In genomic region chr1:191184066-191184815, GRCm38 (mm10) we compare ENCODE assay signal across 9 mouse cellular contexts. TPM values are rescaled to one million over a fixed set of nuclear protein-coding genes. Genes with fewer than 3 reads are reported as not detected.
DNase-seq lines count a peak whose midpoint lies in the region; ATAC-seq and TF ChIP-seq lines count a peak whose summit lies in the region.
"Had no signal": no experiment of that assay in that cellular context is flagged by ENCODE, and none has a peak within 500 bp of the region (broad histone marks: within the 10 kb centered on the region; RNA-seq: fewer than 3 reads in every experiment).

No protein-coding gene starts in this region.

- H3K27ac ChIP-seq in forebrain, embryonic 13.5 days, result no peak overlapping the region
- no peak overlapping the region for H3K27ac ChIP-seq in intestine, embryonic 16.5 days (ENCODE audit: low read length)
- H3K27ac ChIP-seq in olfactory bulb, adult 2 months (ENCODE audit: insufficient read depth, low read depth, low read length), result no peak overlapping the region

- ATAC-seq in forebrain, embryonic 13.5 days, result no peak
- ATAC-seq in intestine, embryonic 16.5 days, result no peak

- WGBS in forebrain, embryonic 13.5 days, result 1% methylated on average over 42 of the region's 42 CpGs
- WGBS in intestine, embryonic 16.5 days, result 5% methylated on average over 42 of the region's 42 CpGs
- 5% methylated on average over 42 of the region's 42 CpGs for WGBS in olfactory bulb, adult 2 months

- H3K4me1 ChIP-seq in forebrain, embryonic 13.5 days, result peaks cover 45% of the 10 kb centered on the region
- peaks cover 50% of the 10 kb centered on the region for H3K4me1 ChIP-seq in intestine, embryonic 16.5 days (ENCODE audit: control insufficient read depth, insufficient read depth, low read length)
- H3K4me1 ChIP-seq in olfactory bulb, adult 2 months (ENCODE audit: control insufficient read depth, insufficient read depth, low read length), result peaks cover 35% of the 10 kb centered on the region

- no peak for TF ChIP-seq POLR2A in olfactory bulb, adult 2 months (IDR thresholded peaks at IDR 0.05; ENCODE audit: insufficient read depth, low read depth, low read length)

- peak overlapping the region; percentile 59 for H3K9ac ChIP-seq in forebrain, embryonic 13.5 days
- H3K9ac ChIP-seq in intestine, embryonic 16.5 days (ENCODE audit: low read depth, low read length), result peak overlapping the region; percentile 49

- TF ChIP-seq CTCF in olfactory bulb, adult 2 months (IDR thresholded peaks at IDR 0.05; ENCODE audit: insufficient read depth, low read depth, low read length), result no peak

- no peaks in the 10 kb centered on the region for H3K9me3 ChIP-seq in forebrain, embryonic 13.5 days (replicated peaks)
- no peaks in the 10 kb centered on the region for H3K9me3 ChIP-seq in intestine, embryonic 16.5 days (ENCODE audit: control insufficient read depth, low read length)

- peaks cover 98% of the 10 kb centered on the region for H3K27me3 ChIP-seq in forebrain, embryonic 13.5 days
- H3K27me3 ChIP-seq in intestine, embryonic 16.5 days (replicated peaks; ENCODE audit: control insufficient read depth, insufficient read depth, low read length), result peaks cover 35% of the 10 kb centered on the region
- H3K27me3 ChIP-seq: CH12.LX had no signal

- peak; percentile 21 to 43 for DNase-seq in cerebellum, adult 18-20 months
- no peak for DNase-seq in cerebellum, adult 11 months
- DNase-seq in ZHBTc4 (ENCODE audit: low read depth, low spot score), result peak; percentile 55
- DNase-seq in lung, adult 18-20 months, result peak; percentile 43 to 48
- no peak for DNase-seq in thymus, adult 18-20 months

- peak overlapping the region; percentile 48 for H3K4me3 ChIP-seq in forebrain, embryonic 13.5 days
- H3K4me3 ChIP-seq in intestine, embryonic 16.5 days (ENCODE audit: low read length), result peak overlapping the region; percentile 57
- H3K4me3 ChIP-seq in olfactory bulb, adult 2 months (ENCODE audit: insufficient read depth, low read depth, low read length), result peak overlapping the region; percentile 54

- peak overlapping the region; percentile 93 for H3K4me2 ChIP-seq in forebrain, embryonic 13.5 days
- peak overlapping the region; percentile 81 for H3K4me2 ChIP-seq in intestine, embryonic 16.5 days (ENCODE audit: low read depth, low read length)

- H3K36me3 ChIP-seq in forebrain, embryonic 13.5 days (ENCODE audit: poor library complexity, severe bottlenecking), result no peaks in the 10 kb centered on the region
- H3K36me3 ChIP-seq in intestine, embryonic 16.5 days (ENCODE audit: control insufficient read depth, insufficient read depth, low read length), result no peaks in the 10 kb centered on the region

RNA-seq across cellular contexts. Expression of gene Fam71a, which starts 19.6 kb away (rescaled TPM):
- polyA plus RNA-seq in forebrain, embryonic 13.5 days (2015; fragmentation: Nextera tagmentation; extraction: Ambion mirVana), result not detected in 2 replicates
- polyA plus RNA-seq in intestine, embryonic 16.5 days (2015; fragmentation: Nextera tagmentation; extraction: Ambion mirVana), result not detected in 2 replicates
- polyA plus RNA-seq in olfactory bulb, adult 2 months (2012; ENCODE audit: insufficient read depth, insufficient read length, low replicate concordance, missing spikeins), result not detected in 2 replicates

RNA-seq across cellular contexts. Expression of gene Atf3, which starts 33.6 kb away (rescaled TPM):
- 1.0 and 1.4 TPM in 2 replicates for polyA plus RNA-seq in forebrain, embryonic 13.5 days (2015; fragmentation: Nextera tagmentation; extraction: Ambion mirVana)
- polyA plus RNA-seq in intestine, embryonic 16.5 days (2015; fragmentation: Nextera tagmentation; extraction: Ambion mirVana), result 4.1 and 5.6 TPM in 2 replicates
- not detected in 2 replicates for polyA plus RNA-seq in olfactory bulb, adult 2 months (2012; ENCODE audit: insufficient read depth, insufficient read length, low replicate concordance, missing spikeins)

Comparison
In these comparisons a context has a peak if more than half of its experiments do, and no peak if none do; other contexts are left out.
1. DNase-seq: peak in cerebellum, adult 18-20 months (2 of 2), ZHBTc4 (single experiment) and lung, adult 18-20 months (2 of 2); none in cerebellum, adult 11 months (single experiment) and thymus, adult 18-20 months (0 of 2).
2. Peak in every context shown above with its lines, with median percentiles within 50 percentile points of each other: H3K4me3 ChIP-seq.